Mouse (Mus musculus): ENCODE measurements around the gene Stx2. TPM values are rescaled to one million over a fixed set of nuclear protein-coding genes. Genes with fewer than 3 reads are reported as not detected.

Stx2 gene
- polyA plus RNA-seq, 1 experiment from 2014 or later: 25.9 TPM

DNA sequence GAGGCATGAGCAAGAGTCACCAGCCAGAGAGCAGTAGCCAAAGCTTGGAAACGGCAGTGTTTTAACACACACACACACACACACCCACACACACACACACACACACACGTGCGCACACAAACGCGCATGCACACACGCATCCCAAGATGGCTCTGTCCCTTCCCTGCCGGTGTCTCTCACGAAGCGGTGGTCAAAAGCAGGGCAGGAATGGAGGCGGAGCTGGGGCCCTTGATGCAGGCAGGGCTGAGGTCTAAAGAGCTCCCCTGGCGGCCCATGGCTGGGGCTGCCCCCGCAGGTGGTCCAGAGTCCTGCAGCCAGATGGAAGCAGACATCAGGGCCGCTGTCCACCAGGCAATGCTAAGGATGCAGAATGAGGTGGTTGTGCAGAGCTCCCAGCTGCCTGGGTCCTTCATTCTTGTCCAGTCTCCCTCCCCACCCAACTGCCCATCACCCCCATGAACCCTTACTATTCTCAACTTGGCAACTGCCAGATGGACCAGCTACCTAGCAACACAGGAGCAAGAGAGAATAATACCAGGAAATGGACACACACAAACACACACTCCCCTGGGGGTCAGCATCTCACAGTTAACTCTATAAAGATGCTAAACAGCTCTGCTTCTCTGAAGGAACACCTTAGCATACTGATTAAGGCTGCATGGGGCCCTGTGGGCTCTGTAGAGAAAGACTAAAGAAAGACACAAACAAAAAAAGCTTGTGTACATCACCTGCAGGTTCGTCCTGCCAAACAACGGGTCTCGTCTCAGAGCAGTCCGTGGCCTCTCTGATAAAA, 54.9 kb downstream of the Stx2 start, which contains the start of gene Rimbp2:
Gene Rimbp2 (minus strand): TSS at position 209 of the 793 bp plus-strand sequence.
- DNase-seq (ENCODE audit: low spot score) (no peak), ATAC-seq (replicated peaks; ENCODE audit: low FRiP score, low TSS enrichment, low read depth) (peak; percentile 48; the same call in 1 of the 2 replicates)
- H3K9ac ChIP-seq (ENCODE audit: low read length): no peak within 1 kb of the TSS
- 0 out of 2 replicates have a peak, but pooled peaks cover 2% of the 10 kb centered on the region for H3K9me3 ChIP-seq (ENCODE audit: control insufficient read depth, low read length)
- no peaks in the 10 kb centered on the region for H3K36me3 ChIP-seq (ENCODE audit: control insufficient read depth, insufficient read depth, low read length)
- H3K27ac ChIP-seq (ENCODE audit: low read depth): no peak within 1 kb of the TSS
- H3K4me3 ChIP-seq (ENCODE audit: low read depth, low read length): peak within 1 kb of the TSS; percentile 35
- 11% methylated on average over 17 of the region's 17 CpGs for WGBS
- H3K4me1 ChIP-seq (replicated peaks; ENCODE audit: control insufficient read depth, insufficient read depth, low read length): no peaks in the 10 kb centered on the region; the same call in 1 of the 2 replicates
- H3K4me2 ChIP-seq (ENCODE audit: low read length): peak within 1 kb of the TSS; percentile 55
- H3K27me3 ChIP-seq (replicated peaks; ENCODE audit: control insufficient read depth, insufficient read depth, low read length): peaks cover 12% of the 10 kb centered on the region

DNA sequence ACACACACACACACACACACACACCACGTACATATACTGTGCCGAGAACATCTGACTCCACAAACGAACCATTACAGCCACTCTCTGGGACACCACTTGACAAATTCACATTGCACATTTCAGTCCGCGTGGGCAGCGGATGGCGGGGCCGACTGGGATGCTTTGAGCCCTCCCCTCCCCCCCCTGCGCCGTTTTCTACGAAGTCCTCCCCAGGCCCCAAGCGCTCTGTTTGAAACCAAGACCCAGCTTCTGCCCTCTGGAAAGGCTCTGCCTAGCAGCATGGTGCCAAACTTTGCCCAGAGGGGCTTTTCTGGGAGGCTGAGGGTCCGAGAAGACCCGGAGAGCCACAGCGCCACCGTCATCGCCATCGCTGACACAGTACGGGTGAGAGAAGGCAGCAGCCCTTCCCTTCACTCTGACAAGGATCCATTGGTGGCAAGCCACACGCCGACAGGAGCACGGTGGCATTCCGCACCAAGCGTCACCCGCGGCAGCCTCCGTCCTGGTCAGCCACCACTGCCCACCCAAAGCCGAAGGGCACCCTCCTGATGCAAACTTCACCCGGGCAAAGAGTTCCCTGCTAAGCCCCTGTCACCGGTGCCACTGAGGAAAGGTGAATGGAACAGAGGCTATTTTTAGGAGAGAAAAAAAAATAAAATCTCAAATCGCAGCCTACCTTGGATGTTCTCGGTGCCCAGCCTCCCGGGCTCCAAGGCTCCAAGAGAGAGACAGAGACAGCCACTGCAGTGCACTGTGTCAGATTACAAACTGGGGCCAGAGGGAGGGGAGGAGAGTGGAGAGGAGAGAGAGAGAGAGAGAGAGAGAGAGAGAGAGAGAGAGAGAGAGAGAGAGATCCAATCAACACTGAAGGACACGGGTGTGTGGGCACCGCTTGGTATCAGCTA, 55.8 kb downstream of the Stx2 start:
- Histone ChIP-seq H3K36me3 (ENCODE audit: control insufficient read depth, insufficient read depth, low read length) (no peaks in the 10 kb centered on the region), H3K9me3 (ENCODE audit: control insufficient read depth, low read length) (0 out of 2 replicates have a peak, but pooled peaks cover 2% of the 10 kb centered on the region), H3K4me1 (replicated peaks; ENCODE audit: control insufficient read depth, insufficient read depth, low read length) (no peaks in the 10 kb centered on the region; the same call in 1 of the 2 replicates), H3K27me3 (replicated peaks; ENCODE audit: control insufficient read depth, insufficient read depth, low read length) (peaks cover 12% of the 10 kb centered on the region), H3K4me2 (ENCODE audit: low read length) (peak overlapping the region; percentile 55), H3K9ac (ENCODE audit: low read length) (no peak overlapping the region), H3K4me3 (ENCODE audit: low read depth, low read length) (peak overlapping the region; percentile 35), H3K27ac (ENCODE audit: low read depth) (no peak overlapping the region)
- ATAC-seq (replicated peaks; ENCODE audit: low FRiP score, low TSS enrichment, low read depth) (no peak), DNase-seq (ENCODE audit: low spot score) (no peak)
- 2% methylated on average over 35 of the region's 35 CpGs for WGBS

- Histone ChIP-seq H3K27me3 (replicated peaks; ENCODE audit: control insufficient read depth, insufficient read depth, low read length) (peaks cover 12% of the 10 kb centered on the region), H3K4me2 (ENCODE audit: low read length) (no peak overlapping the region), H3K9ac (ENCODE audit: low read length) (no peak overlapping the region), H3K4me3 (ENCODE audit: low read depth, low read length) (no peak overlapping the region), H3K4me1 (replicated peaks; ENCODE audit: control insufficient read depth, insufficient read depth, low read length) (no peaks in the 10 kb centered on the region; the same call in 1 of the 2 replicates), H3K9me3 (ENCODE audit: control insufficient read depth, low read length) (0 out of 2 replicates have a peak, but pooled peaks cover 2% of the 10 kb centered on the region), H3K27ac (ENCODE audit: low read depth) (no peak overlapping the region), H3K36me3 (ENCODE audit: control insufficient read depth, insufficient read depth, low read length) (no peaks in the 10 kb centered on the region)
- 36% methylated on average over 4 of the region's 4 CpGs for WGBS
- DNase-seq (ENCODE audit: low spot score) (no peak), ATAC-seq (replicated peaks; ENCODE audit: low FRiP score, low TSS enrichment, low read depth) (no peak)
These were observed 56.9 kb downstream of the Stx2 start for GRCm38 (mm10) chr5:128951472-128951871.

GRCm38 (mm10) chr5:128947093-128947492, 61.3 kb downstream of the Stx2 start:
- no peak overlapping the region for H3K4me2 ChIP-seq (ENCODE audit: low read length)
- ATAC-seq (replicated peaks; ENCODE audit: low FRiP score, low TSS enrichment, low read depth) (no peak), DNase-seq (ENCODE audit: low spot score) (no peak)
- H3K4me1 ChIP-seq (replicated peaks; ENCODE audit: control insufficient read depth, insufficient read depth, low read length): no peaks in the 10 kb centered on the region
- H3K27ac ChIP-seq (ENCODE audit: low read depth): no peak overlapping the region
- H3K36me3 ChIP-seq (ENCODE audit: control insufficient read depth, insufficient read depth, low read length): no peaks in the 10 kb centered on the region
- H3K27me3 ChIP-seq (replicated peaks; ENCODE audit: control insufficient read depth, insufficient read depth, low read length): no peaks in the 10 kb centered on the region
- H3K4me3 ChIP-seq (ENCODE audit: low read depth, low read length): no peak overlapping the region
- H3K9me3 ChIP-seq (ENCODE audit: control insufficient read depth, low read length): no peaks in the 10 kb centered on the region
- no peak overlapping the region for H3K9ac ChIP-seq (ENCODE audit: low read length)
- 79% methylated on average over 5 of the region's 5 CpGs for WGBS

- Histone ChIP-seq H3K4me1 (replicated peaks; ENCODE audit: control insufficient read depth, insufficient read depth, low read length) (no peaks in the 10 kb centered on the region), H3K27ac (ENCODE audit: low read depth) (no peak overlapping the region), H3K4me3 (ENCODE audit: low read depth, low read length) (no peak overlapping the region), H3K4me2 (ENCODE audit: low read length) (no peak overlapping the region), H3K27me3 (replicated peaks; ENCODE audit: control insufficient read depth, insufficient read depth, low read length) (no peaks in the 10 kb centered on the region), H3K9ac (ENCODE audit: low read length) (no peak overlapping the region), H3K36me3 (ENCODE audit: control insufficient read depth, insufficient read depth, low read length) (no peaks in the 10 kb centered on the region), H3K9me3 (ENCODE audit: control insufficient read depth, low read length) (no peaks in the 10 kb centered on the region)
- WGBS: 82% methylated on average over 10 of the region's 10 CpGs
- DNase-seq (ENCODE audit: low spot score) (no peak), ATAC-seq (replicated peaks; ENCODE audit: low FRiP score, low TSS enrichment, low read depth) (no peak)
These were observed 67.9 kb downstream of the Stx2 start for GRCm38 (mm10) chr5:128940436-128940835.

- WGBS: 75% methylated on average over 6 of the region's 6 CpGs
- H3K9me3 ChIP-seq (ENCODE audit: control insufficient read depth, low read length): no peaks in the 10 kb centered on the region
- no peak overlapping the region for H3K9ac ChIP-seq (ENCODE audit: low read length)
- ATAC-seq (replicated peaks; ENCODE audit: low FRiP score, low TSS enrichment, low read depth): no peak
- no peak overlapping the region for H3K4me2 ChIP-seq (ENCODE audit: low read length)
- no peak overlapping the region for H3K27ac ChIP-seq (ENCODE audit: low read depth)
- no peaks in the 10 kb centered on the region for H3K27me3 ChIP-seq (replicated peaks; ENCODE audit: control insufficient read depth, insufficient read depth, low read length)
- DNase-seq (ENCODE audit: low spot score): no peak
- no peaks in the 10 kb centered on the region for H3K4me1 ChIP-seq (replicated peaks; ENCODE audit: control insufficient read depth, insufficient read depth, low read length)
- no peaks in the 10 kb centered on the region for H3K36me3 ChIP-seq (ENCODE audit: control insufficient read depth, insufficient read depth, low read length)
- no peak overlapping the region for H3K4me3 ChIP-seq (ENCODE audit: low read depth, low read length)
These were observed 72.9 kb downstream of the Stx2 start for GRCm38 (mm10) chr5:128935359-128935899.

Other genes with a start within 250 kb of the Stx2 start
- 0.51 and 0.72 TPM in 2 replicates for gene Rimbp2, start 55.1 kb downstream of the Stx2 start, polyA plus RNA-seq (2014; fragmentation: Nextera tagmentation; extraction: Ambion mirVana)
- 598 and 658 TPM in 2 replicates for gene Ran, start 11.5 kb upstream of the Stx2 start, polyA plus RNA-seq (2014; fragmentation: Nextera tagmentation; extraction: Ambion mirVana)
- 0.62 and 1.1 TPM in 2 replicates for gene Adgrd1, start 88.2 kb upstream of the Stx2 start, polyA plus RNA-seq (2014; fragmentation: Nextera tagmentation; extraction: Ambion mirVana)

All from intestine, embryonic 14.5 days (tissue).